Mouse (Mus musculus) forebrain, embryonic 14.5 days (tissue): ENCODE data around the gene Ncor2. TPM values are rescaled to one million over a fixed set of nuclear protein-coding genes. Genes with fewer than 3 reads are reported as not detected.

ENCODE experiments used
- ATAC-seq: fragments of 200-750 bp; cut with Nextera tagmentation; 2 replicates; pipeline ENCODE4 v1.8.0; 2017; ENCODE audit warnings: mild to moderate bottlenecking, moderate library complexity
- DNase-seq: peaks from one replicate; pipeline ENCODE4 v3.0.0-alpha.2; 2015; ENCODE audit warnings: low spot score
- H3K27ac ChIP-seq: fragments of 300-500 bp; sonication (generic); 2 replicates; pipeline ENCODE4 v1.5.1; 2014; ENCODE audit warnings: low read depth, mild to moderate bottlenecking, control low read depth, low read length, moderate library complexity
- H3K27me3 ChIP-seq: fragments of 300-500 bp; sonication (generic); replicated peaks from 2 replicates; pipeline ENCODE4 v1.6.1; 2014; ENCODE audit warnings: low read length, control low read depth, mixed read lengths; ENCODE audit not compliant: control insufficient read depth, insufficient read depth
- H3K36me3 ChIP-seq: fragments of 300-500 bp; sonication (generic); 2 replicates; pipeline ENCODE4 v1.6.1; 2014; ENCODE audit warnings: low read length, control low read depth; ENCODE audit not compliant: control insufficient read depth, insufficient read depth
- H3K4me1 ChIP-seq: fragments of 300-500 bp; sonication (generic); 2 replicates; pipeline ENCODE4 v1.6.1; 2014; ENCODE audit warnings: antibody characterized with exemption, low read length, control low read depth; ENCODE audit not compliant: control insufficient read depth, insufficient read depth
- H3K4me2 ChIP-seq: fragments of 300-500 bp; sonication (generic); 2 replicates; pipeline ENCODE4 v1.6.1; 2014; ENCODE audit warnings: mild to moderate bottlenecking, control low read depth, low read length
- H3K4me3 ChIP-seq: fragments of 300-500 bp; sonication (generic); 2 replicates; pipeline ENCODE4 v1.5.1; 2014; ENCODE audit warnings: low read depth, low read length, control low read depth
- H3K9ac ChIP-seq: fragments of 300-500 bp; sonication (generic); 2 replicates; pipeline ENCODE4 v1.6.1; 2014; ENCODE audit warnings: mild to moderate bottlenecking, low read length, control low read depth, moderate library complexity
- H3K9me3 ChIP-seq: fragments of 300-500 bp; sonication (generic); replicated peaks from 2 replicates; pipeline ENCODE4 v1.6.1; 2016; ENCODE audit warnings: low read length, control low read depth, mixed read lengths; ENCODE audit not compliant: control insufficient read depth
- WGBS: fragments of 180-500 bp; shearing (Covaris S2); extraction: QIAGEN DNeasy Blood & Tissue Kit; methylation state at CpG from one replicate; pipeline ENCODE4 v1.1.7; 2014; 5-methylcytosine and 5-hydroxymethylcytosine counted together
- polyA plus RNA-seq: library from polyadenylated mRNA; unstranded; fragments of >200 nt; fragmentation: Nextera tagmentation; extraction: Ambion mirVana; gene quantifications from 2 replicates; pipeline ENCODE4 v1.2.1, GENCODE M21; 2014

Gene Ncor2
- polyA plus RNA-seq, 1 experiment from 2014 or later, result 15.1 TPM

DNA sequence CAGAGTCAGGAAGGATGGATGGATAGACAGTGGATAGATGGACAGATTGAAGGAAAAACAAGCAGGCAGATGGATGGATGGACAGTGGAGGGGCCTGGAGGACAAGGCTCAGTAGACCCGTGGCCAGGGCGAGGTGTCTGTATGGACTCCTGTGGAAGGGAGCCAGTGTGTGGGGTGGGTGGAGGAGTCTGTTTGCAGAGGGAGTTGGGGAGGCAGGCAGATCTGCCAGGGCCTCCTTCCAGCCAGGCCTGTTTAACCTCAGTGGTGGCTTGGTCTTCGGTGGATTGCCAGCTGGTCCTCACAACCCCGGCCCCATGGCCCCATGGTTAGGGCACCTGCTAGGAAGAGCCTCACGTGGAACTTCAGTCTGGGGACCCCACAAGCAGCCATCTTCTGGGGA is 172.1 kb downstream of the Ncor2 start:
- H3K27me3 ChIP-seq, result peaks cover 18% of the 10 kb centered on the region; the same call in 1 of the 2 replicates
- DNase-seq (no peak), ATAC-seq (no peak)
- no peak overlapping the region for H3K27ac ChIP-seq
- peaks cover 8% of the 10 kb centered on the region; the same call in 1 of the 2 replicates for H3K4me1 ChIP-seq
- H3K9me3 ChIP-seq, result no peaks in the 10 kb centered on the region
- WGBS, result 91% methylated on average over 5 of the region's 5 CpGs
- no peak overlapping the region for H3K4me3 ChIP-seq
- H3K4me2 ChIP-seq, result no peak overlapping the region
- H3K9ac ChIP-seq, result no peak overlapping the region
- H3K36me3 ChIP-seq, result peaks cover 26% of the 10 kb centered on the region

GRCm38 (mm10) chr5:125005871-125006652 is 173.0 kb downstream of the Ncor2 start:
- H3K9ac ChIP-seq, result no peak overlapping the region
- H3K36me3 ChIP-seq, result peaks cover 20% of the 10 kb centered on the region
- H3K27me3 ChIP-seq, result peaks cover 18% of the 10 kb centered on the region; the same call in 1 of the 2 replicates
- peak; percentile 18 for ATAC-seq
- no peak overlapping the region for H3K4me3 ChIP-seq
- H3K4me2 ChIP-seq, result no peak overlapping the region
- WGBS, result 60% methylated on average over 9 of the region's 9 CpGs
- DNase-seq, result peak; percentile 41
- H3K9me3 ChIP-seq, result no peaks in the 10 kb centered on the region
- H3K27ac ChIP-seq, result no peak overlapping the region; the same call in 1 of the 2 replicates
- peaks cover 8% of the 10 kb centered on the region; the same call in 1 of the 2 replicates for H3K4me1 ChIP-seq

DNA sequence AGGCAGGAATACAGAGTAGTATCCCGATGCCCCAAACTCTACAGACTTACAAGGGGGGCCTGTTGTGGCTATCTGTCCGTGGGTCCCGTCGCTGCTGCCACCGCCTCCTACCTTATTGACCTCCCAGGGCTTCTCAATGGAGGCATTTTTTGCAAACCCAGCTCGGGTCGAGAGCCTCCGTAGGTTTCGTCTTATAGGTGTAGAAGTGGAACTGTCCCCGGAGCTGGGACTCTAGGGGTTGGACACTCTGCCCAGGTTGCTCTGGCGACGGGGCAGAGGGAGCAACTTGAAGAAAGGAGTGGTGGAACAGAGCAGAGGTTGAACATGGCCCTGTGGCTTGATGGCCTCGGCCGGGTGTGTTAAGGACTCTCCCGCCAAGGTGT is 175.2 kb downstream of the Ncor2 start:
- DNase-seq, result no peak
- H3K36me3 ChIP-seq, result peaks cover under 1% of the 10 kb centered on the region; the same call in 1 of the 2 replicates
- H3K27me3 ChIP-seq, result peaks cover 18% of the 10 kb centered on the region; the same call in 1 of the 2 replicates
- peak overlapping the region; percentile 46 for H3K4me2 ChIP-seq
- WGBS, result 14% methylated on average over 15 of the region's 15 CpGs
- H3K4me3 ChIP-seq, result peak overlapping the region; percentile 21; the same call in 1 of the 2 replicates
- H3K4me1 ChIP-seq, result peaks cover 8% of the 10 kb centered on the region; the same call in 1 of the 2 replicates
- no peak overlapping the region for H3K27ac ChIP-seq
- ATAC-seq, result no peak
- peak overlapping the region; percentile 52; the same call in 1 of the 2 replicates for H3K9ac ChIP-seq
- H3K9me3 ChIP-seq, result no peaks in the 10 kb centered on the region

- 2% methylated on average over 39 of the region's 41 CpGs for WGBS
- Histone ChIP-seq H3K4me2 (peak within 1 kb of the TSS; percentile 46), H3K4me3 (peak within 1 kb of the TSS; percentile 21), H3K4me1 (peaks cover 8% of the 10 kb centered on the region; the same call in 1 of the 2 replicates), H3K27me3 (peaks cover 18% of the 10 kb centered on the region; the same call in 1 of the 2 replicates), H3K9me3 (no peaks in the 10 kb centered on the region), H3K36me3 (no peaks in the 10 kb centered on the region), H3K27ac (no peak within 1 kb of the TSS), H3K9ac (peak within 1 kb of the TSS; percentile 52; the same call in 1 of the 2 replicates)
- ATAC-seq, result peak; percentile 58
- peak; percentile 58 for DNase-seq
Measured at GRCm38 (mm10) chr5:125002969-125003872, 175.8 kb downstream of the Ncor2 start, which contains the start of gene Rflna. TSS of gene Rflna (plus strand) at chr5:125003221.

DNA sequence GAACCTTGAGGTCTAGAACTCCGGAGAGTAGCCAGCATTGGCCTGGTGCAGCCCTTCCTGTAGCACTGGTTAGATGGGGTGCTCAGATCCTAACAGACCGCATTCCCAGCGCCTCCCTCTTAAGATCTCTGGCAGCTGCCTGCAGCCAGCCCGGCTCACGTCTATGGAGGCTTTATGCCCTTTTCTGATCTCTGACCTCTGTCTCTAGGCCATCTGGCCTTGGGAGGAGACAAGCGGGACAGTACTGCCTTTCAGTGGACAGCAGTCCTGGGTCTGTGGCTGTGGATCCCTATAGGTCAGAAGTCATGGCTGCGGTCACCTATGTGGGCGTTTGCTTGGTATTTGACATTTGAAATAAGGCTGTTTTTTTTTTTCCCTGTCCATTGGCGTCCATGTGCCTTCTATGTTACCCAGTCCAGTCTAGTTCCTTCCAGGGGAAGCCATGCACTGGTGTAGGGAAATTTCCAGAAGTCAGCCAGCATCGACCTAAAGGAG is 178.2 kb downstream of the Ncor2 start:
- 89% methylated on average over 10 of the region's 10 CpGs for WGBS
- Histone ChIP-seq H3K4me3 (no peak overlapping the region), H3K4me1 (no peaks in the 10 kb centered on the region; the same call in 1 of the 2 replicates), H3K9me3 (no peaks in the 10 kb centered on the region), H3K9ac (no peak overlapping the region), H3K36me3 (no peaks in the 10 kb centered on the region), H3K4me2 (no peak overlapping the region), H3K27ac (no peak overlapping the region), H3K27me3 (peaks cover 18% of the 10 kb centered on the region; the same call in 1 of the 2 replicates)
- DNase-seq, result no peak
- ATAC-seq, result no peak

DNA sequence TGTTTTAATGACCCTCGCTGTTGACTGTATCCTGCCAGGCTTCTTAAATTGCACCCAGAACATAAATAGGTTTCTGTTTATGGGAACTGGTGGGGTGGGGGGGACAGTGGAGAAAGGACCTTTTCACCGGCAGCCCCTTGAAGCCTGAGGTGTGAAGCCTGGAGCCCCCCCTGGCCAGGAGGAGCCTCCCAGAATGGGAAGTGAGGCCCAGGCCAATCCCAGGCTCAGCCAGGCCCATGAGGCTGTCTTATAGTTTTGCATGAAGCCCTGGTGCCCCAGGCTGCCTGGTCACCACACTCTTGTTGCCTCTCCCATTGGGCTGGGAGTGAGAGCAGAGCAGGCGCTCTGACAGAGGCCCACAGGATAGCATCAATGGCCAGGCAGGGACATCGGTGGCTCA is 181.1 kb downstream of the Ncor2 start:
- WGBS, result 87% methylated on average over 4 of the region's 4 CpGs
- H3K9ac ChIP-seq, result no peak overlapping the region
- H3K4me3 ChIP-seq, result no peak overlapping the region
- no peak overlapping the region for H3K4me2 ChIP-seq
- no peak for ATAC-seq
- no peaks in the 10 kb centered on the region for H3K36me3 ChIP-seq
- H3K4me1 ChIP-seq, result no peaks in the 10 kb centered on the region
- no peaks in the 10 kb centered on the region for H3K9me3 ChIP-seq
- H3K27me3 ChIP-seq, result 0 out of 2 replicates have a peak, but pooled peaks cover 2% of the 10 kb centered on the region
- H3K27ac ChIP-seq, result no peak overlapping the region
- DNase-seq, result no peak

DNA sequence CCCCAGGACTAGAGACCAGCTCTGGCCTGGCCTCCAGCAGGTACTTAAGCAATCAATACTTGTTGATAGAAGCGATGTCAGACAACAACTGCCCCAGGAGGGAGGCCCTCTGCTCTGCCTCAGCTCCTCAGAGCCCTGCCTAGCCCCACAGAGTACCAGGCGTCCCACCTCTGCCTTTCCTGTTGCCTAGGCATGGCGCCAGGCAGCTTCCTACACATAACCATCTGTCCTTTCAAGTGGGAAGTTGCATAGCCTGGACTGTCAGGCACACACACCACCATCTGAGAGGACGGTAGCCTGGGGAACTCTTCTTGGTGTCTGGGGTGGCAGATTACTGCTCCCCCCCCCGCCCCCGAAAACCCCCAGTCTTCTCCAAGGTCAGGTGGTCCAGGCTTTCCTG is 182.2 kb downstream of the Ncor2 start:
- no peaks in the 10 kb centered on the region for H3K4me1 ChIP-seq
- DNase-seq (no peak), ATAC-seq (no peak)
- H3K4me3 ChIP-seq, result no peak overlapping the region
- H3K36me3 ChIP-seq, result no peaks in the 10 kb centered on the region
- no peak overlapping the region for H3K4me2 ChIP-seq
- 60% methylated on average over 6 of the region's 6 CpGs for WGBS
- H3K9ac ChIP-seq, result no peak overlapping the region
- no peaks in the 10 kb centered on the region for H3K9me3 ChIP-seq
- H3K27me3 ChIP-seq, result no peaks in the 10 kb centered on the region
- H3K27ac ChIP-seq, result no peak overlapping the region

DNA sequence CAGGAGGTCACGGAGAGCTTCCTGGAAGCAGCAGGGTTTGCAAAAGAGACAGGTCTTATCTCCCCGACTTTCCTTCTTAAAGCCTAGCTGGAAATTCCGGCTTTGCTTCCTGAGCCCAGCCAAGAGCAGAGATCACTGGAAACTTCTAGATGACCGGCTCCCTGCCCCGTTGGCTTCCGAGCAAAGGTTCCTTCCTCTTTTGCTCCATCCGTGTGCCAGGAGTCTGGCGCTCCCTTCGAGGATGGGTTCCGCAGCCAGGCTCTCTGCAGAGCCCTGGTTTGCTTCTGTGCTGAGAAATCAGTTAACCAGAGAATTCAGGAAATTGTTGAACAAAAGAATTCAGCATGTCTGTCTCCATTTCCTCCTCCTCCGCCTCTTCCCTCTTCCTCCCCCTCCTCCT is 186.1 kb downstream of the Ncor2 start:
- 85% methylated on average over 11 of the region's 11 CpGs for WGBS
- H3K27ac ChIP-seq, result no peak overlapping the region
- H3K4me3 ChIP-seq, result no peak overlapping the region
- no peaks in the 10 kb centered on the region for H3K27me3 ChIP-seq
- H3K4me1 ChIP-seq, result no peaks in the 10 kb centered on the region
- DNase-seq (no peak), ATAC-seq (no peak)
- H3K9me3 ChIP-seq, result no peaks in the 10 kb centered on the region
- H3K9ac ChIP-seq, result no peak overlapping the region
- no peak overlapping the region for H3K4me2 ChIP-seq
- no peaks in the 10 kb centered on the region for H3K36me3 ChIP-seq
